Mouse (Mus musculus) stomach, postnatal 0 days (tissue): ENCODE measurements around the gene Myh6.

Source experiments
- CTCF ChIP-seq: IDR thresholded peaks from 2 replicates; pipeline ENCODE4 v1.5.1; 2016; ENCODE audit warnings: antibody characterized with exemption, low read depth, mild to moderate bottlenecking, moderate library complexity
- EP300 ChIP-seq: optimal IDR thresholded peaks from 2 replicates; pipeline ENCODE3; 2016; ENCODE audit warnings: antibody characterized with exemption

DNA sequence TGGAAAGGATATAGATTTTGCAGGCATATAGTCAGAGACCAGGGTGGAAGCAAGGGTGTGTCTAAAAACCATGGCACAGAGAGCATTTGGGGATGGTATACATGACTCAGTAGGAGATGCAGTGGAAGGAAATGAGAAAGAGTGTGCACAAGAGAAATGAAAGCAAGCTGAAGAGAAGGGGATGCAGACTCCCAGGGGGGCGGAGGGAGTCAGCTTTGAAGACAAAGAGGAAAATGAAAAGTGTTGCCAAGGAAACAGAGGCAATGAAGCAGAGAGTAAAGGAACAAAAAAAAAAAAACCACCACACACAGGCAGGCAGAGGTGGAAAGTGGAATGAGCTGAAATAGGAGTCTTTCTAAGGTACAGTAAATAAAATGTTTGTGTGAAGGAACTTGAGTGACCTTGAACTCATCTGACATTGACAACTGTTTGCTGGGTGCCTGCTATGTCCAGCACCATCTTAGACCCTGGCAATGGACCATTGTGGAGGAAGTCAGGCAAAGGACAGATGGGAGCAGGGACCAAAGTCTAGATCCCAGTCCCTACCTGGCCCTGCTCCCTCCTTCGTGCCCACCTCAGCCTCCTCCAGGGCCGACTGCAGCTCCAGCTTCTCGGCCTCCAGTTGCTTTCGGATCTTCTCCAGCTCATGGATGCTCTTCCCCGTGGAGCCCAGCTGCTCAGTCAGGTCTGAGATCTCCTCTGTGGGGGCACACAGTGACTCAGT, 7.5 kb upstream of the Myh6 start:
- TF ChIP-seq CTCF = no peak
- no peak for TF ChIP-seq EP300
